Mouse (Mus musculus) CH12.LX (cell line): Measurements from ENCODE around the gene Rccd1. TPM values are rescaled to one million over a fixed set of nuclear protein-coding genes. Genes with fewer than 3 reads are reported as not detected.

Source experiments
- DNase-seq: peaks from one replicate; pipeline ENCODE4 v3.0.0-alpha.2; 2013; ENCODE audit errors: extremely low read depth
- H3K27ac ChIP-seq: 2 replicates; pipeline ENCODE4 v1.5.1; 2012; ENCODE audit warnings: low read depth, mild to moderate bottlenecking, control low read depth, moderate library complexity; ENCODE audit not compliant: insufficient read depth
- H3K27me3 ChIP-seq: replicated peaks from 2 replicates; pipeline ENCODE3; 2012; ENCODE audit warnings: inconsistent platforms
- H3K36me3 ChIP-seq, 2 experiments: replicated peaks in 1 of 2; 2 replicates each; pipeline versions ENCODE3 to v1.6.1; 2012; ENCODE audit warnings: inconsistent platforms in 1 of 2, low read length in 1 of 2, mild to moderate bottlenecking in 1 of 2, mixed read lengths in 1 of 2, moderate library complexity in 1 of 2; ENCODE audit not compliant: control insufficient read depth in 1 of 2, insufficient read depth in 1 of 2
- H3K4me1 ChIP-seq, 2 experiments: 2 replicates each; pipeline ENCODE4 v1.6.1; 2012; ENCODE audit warnings: inconsistent platforms in 1 of 2, moderate library complexity in 1 of 2; ENCODE audit not compliant: insufficient read depth in 2 of 2, control insufficient read depth in 1 of 2
- H3K4me2 ChIP-seq: 2 replicates; pipeline ENCODE4 v1.6.1; 2012; ENCODE audit warnings: low read depth, mild to moderate bottlenecking, control low read depth; ENCODE audit not compliant: poor library complexity, insufficient read depth, severe bottlenecking
- H3K4me3 ChIP-seq, 3 experiments: fragments of 150-350 bp in 1 of 3; sonication (generic) in 1 of 3; replicated peaks in 1 of 3; 2 replicates each; pipeline versions ENCODE3 to v1.5.1; 2011 to 2012; ENCODE audit warnings: low read depth in 2 of 3, low read length in 2 of 3, mild to moderate bottlenecking in 2 of 3, moderate library complexity in 2 of 3, control low read depth in 1 of 3, improper control_type of control experiment in 1 of 3, inconsistent platforms in 1 of 3, mixed read lengths in 1 of 3; ENCODE audit not compliant: poor library complexity in 1 of 3
- H3K79me2 ChIP-seq: replicated peaks from 2 replicates; pipeline ENCODE4 v1.6.1; 2012; ENCODE audit warnings: mild to moderate bottlenecking, moderate library complexity; ENCODE audit not compliant: control insufficient read depth, poor library complexity, insufficient read depth, severe bottlenecking; ENCODE audit errors: extremely low read depth
- H3K9ac ChIP-seq: 2 replicates; pipeline ENCODE4 v1.6.1; 2012; ENCODE audit warnings: low read depth, mild to moderate bottlenecking, control low read depth, moderate library complexity; ENCODE audit not compliant: insufficient read depth
- H3K9me3 ChIP-seq: replicated peaks from 2 replicates; pipeline ENCODE3; 2012; ENCODE audit warnings: low read length, inconsistent platforms, mixed read lengths
- BHLHE40 ChIP-seq: IDR thresholded peaks from 2 replicates; pipeline ENCODE4 v1.6.1; 2011; ENCODE audit warnings: mild to moderate bottlenecking, low read depth, low read length, improper control_type of control experiment
- ELF1 ChIP-seq: IDR thresholded peaks from 2 replicates; pipeline ENCODE4 v1.6.1; 2014; ENCODE audit warnings: low read depth, mild to moderate bottlenecking, inconsistent platforms, low read length, improper control_type of control experiment
- EP300 ChIP-seq: IDR thresholded peaks from 2 replicates; pipeline ENCODE4 v1.6.1; 2011; ENCODE audit warnings: low read length, improper control_type of control experiment
- ETS1 ChIP-seq: conservative IDR thresholded peaks from 2 replicates; pipeline ENCODE4 v1.6.1; 2012; ENCODE audit warnings: low read depth, mild to moderate bottlenecking, inconsistent platforms, low read length, improper control_type of control experiment, moderate library complexity
- HCFC1 ChIP-seq: IDR thresholded peaks from 2 replicates; pipeline ENCODE4 v1.6.1; 2012; ENCODE audit warnings: low read depth, mild to moderate bottlenecking, inconsistent platforms, low read length, improper control_type of control experiment
- MAX ChIP-seq: IDR thresholded peaks from 2 replicates; pipeline ENCODE4 v1.6.1; 2011; ENCODE audit warnings: low read length, improper control_type of control experiment
- MEF2A ChIP-seq: IDR thresholded peaks from 2 replicates; pipeline ENCODE4 v1.6.1; 2014; ENCODE audit warnings: low read depth, mild to moderate bottlenecking, inconsistent platforms, low read length, improper control_type of control experiment, borderline replicate concordance
- MYC ChIP-seq: IDR thresholded peaks from 2 replicates; pipeline ENCODE4 v1.6.1; 2011; ENCODE audit warnings: low read depth, mild to moderate bottlenecking, improper control_type of control experiment, low read length
- NELFE ChIP-seq: IDR thresholded peaks from 2 replicates; pipeline ENCODE4 v1.6.1; 2011; ENCODE audit warnings: low read depth, low read length, improper control_type of control experiment
- PAX5 ChIP-seq: IDR thresholded peaks from 2 replicates; pipeline ENCODE4 v1.6.1; 2012; ENCODE audit warnings: low read length, inconsistent platforms, mixed read lengths
- POLR2A ChIP-seq: IDR thresholded peaks from 2 replicates; pipeline ENCODE4 v1.6.1; 2011; ENCODE audit warnings: low read depth, mild to moderate bottlenecking, improper control_type of control experiment, low read length
- SIN3A ChIP-seq: IDR thresholded peaks from 2 replicates; pipeline ENCODE4 v1.6.1; 2012; ENCODE audit warnings: low read length, improper control_type of control experiment, inconsistent platforms
- TBP ChIP-seq: conservative IDR thresholded peaks from 2 replicates; pipeline ENCODE4 v1.6.1; 2011; ENCODE audit warnings: low read depth, low read length, improper control_type of control experiment
- TCF12 ChIP-seq: IDR thresholded peaks from 2 replicates; pipeline ENCODE4 v1.6.1; 2014; ENCODE audit warnings: low read depth, mild to moderate bottlenecking, inconsistent platforms, low read length, improper control_type of control experiment
- UBTF ChIP-seq: IDR thresholded peaks from 2 replicates; pipeline ENCODE4 v1.6.1; 2012; ENCODE audit warnings: low read depth, mild to moderate bottlenecking, inconsistent platforms, low read length, improper control_type of control experiment, moderate library complexity
- USF1 ChIP-seq: IDR thresholded peaks from 2 replicates; pipeline ENCODE4 v1.6.1; 2014; ENCODE audit warnings: low read depth, mild to moderate bottlenecking, inconsistent platforms, low read length, improper control_type of control experiment
- USF2 ChIP-seq: conservative IDR thresholded peaks from 2 replicates; pipeline ENCODE4 v1.6.1; 2011; ENCODE audit warnings: low read depth, low read length, improper control_type of control experiment
- ZC3H11A ChIP-seq: IDR thresholded peaks from 2 replicates; pipeline ENCODE4 v1.6.1; 2012; ENCODE audit warnings: low read depth, mild to moderate bottlenecking, inconsistent platforms, low read length, improper control_type of control experiment
- ZNF384 ChIP-seq: IDR thresholded peaks from 2 replicates; pipeline ENCODE4 v1.6.1; 2012; ENCODE audit warnings: low read depth, low read length, improper control_type of control experiment, inconsistent platforms
- dilution Hi-C: fragments of 300-500 bp; cut with MboI; formaldehyde crosslinking; loops from 2 replicates; pipeline ENCODE4 v1.14.3; 2020; ENCODE audit warnings: low sequenced_read_pairs; ENCODE audit not compliant: extremely low pct_unique_long_range_greater_than_20kb, extremely low pct_ligation_motif_present
- in situ Hi-C: fragments of 300-500 bp; cut with MboI; formaldehyde crosslinking; loops from 3 replicates; pipeline ENCODE4 v1.14.3; 2019; ENCODE audit warnings: low sequenced_read_pairs, low pct_ligation_motif_present, low pct_unique_long_range_greater_than_20kb, mixed read lengths
- polyA plus RNA-seq: library from polyadenylated mRNA; unstranded; fragments of >175 nt; gene quantifications from 2 replicates; pipeline ENCODE4 v1.2.1, GENCODE M21; 2012; ENCODE audit warnings: low read depth; ENCODE audit not compliant: insufficient read length
- total RNA-seq, 2 experiments: library from RNA; depleted of rRNA; stranded (reverse); fragments of 300-350 nt in 1 of 2; fragments of >200 nt in 1 of 2; gene quantifications; 2 replicates each; pipeline ENCODE4 v1.2.3; 2012 to 2014

Gene Rccd1
- total and polyA plus RNA-seq, 3 experiments, result 17.4 to 18.5 (median 18.3) TPM

DNA sequence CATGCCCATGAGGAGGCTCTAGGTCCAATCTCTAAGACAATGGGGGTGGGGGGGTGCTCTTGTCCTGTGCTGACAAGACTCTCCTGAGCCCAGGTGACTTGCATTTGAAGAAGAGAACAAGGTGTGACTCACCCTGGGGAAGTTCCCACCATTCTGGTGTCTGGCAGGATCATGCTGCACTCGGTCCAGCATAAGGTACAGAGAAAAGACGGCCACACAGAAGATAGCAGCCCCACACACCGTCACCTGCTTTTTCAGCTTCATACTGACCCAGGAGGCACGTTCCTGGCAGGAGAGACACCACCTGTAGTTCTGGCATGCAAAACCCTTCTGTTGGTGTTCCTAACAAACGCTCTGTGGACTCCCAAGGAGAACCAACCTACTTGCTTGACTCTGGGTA lies 45.2 kb upstream of the Rccd1 start:
- in situ Hi-C loops, result no loop called here
- peak overlapping the region; percentile 95 for H3K9ac ChIP-seq
- DNase-seq, result no peak
- H3K4me2 ChIP-seq, result peak overlapping the region; percentile 80
- TF ChIP-seq POLR2A (peak; percentile 1; the same call in 1 of the 2 replicates), PAX5 (no peak), SIN3A (peak; percentile 7; the same call in 1 of the 2 replicates)
- TF ChIP-seq, all 38 proteins: peak for 2
- H3K27me3 ChIP-seq, result no peaks in the 10 kb centered on the region
- H3K79me2 ChIP-seq, result peaks cover 6% of the 10 kb centered on the region
- dilution Hi-C loops, result no loop called here
- H3K27ac ChIP-seq, result peak overlapping the region; percentile 74
- no peaks in the 10 kb centered on the region for H3K9me3 ChIP-seq
- peak overlapping the region; percentile 81 to 93 (median 88) for H3K4me3 ChIP-seq
- H3K36me3 ChIP-seq, result peaks cover 33 to 35% of the 10 kb centered on the region in 2 experiments
- H3K4me1 ChIP-seq, result peaks cover 12 to 56% of the 10 kb centered on the region in 2 experiments

DNA sequence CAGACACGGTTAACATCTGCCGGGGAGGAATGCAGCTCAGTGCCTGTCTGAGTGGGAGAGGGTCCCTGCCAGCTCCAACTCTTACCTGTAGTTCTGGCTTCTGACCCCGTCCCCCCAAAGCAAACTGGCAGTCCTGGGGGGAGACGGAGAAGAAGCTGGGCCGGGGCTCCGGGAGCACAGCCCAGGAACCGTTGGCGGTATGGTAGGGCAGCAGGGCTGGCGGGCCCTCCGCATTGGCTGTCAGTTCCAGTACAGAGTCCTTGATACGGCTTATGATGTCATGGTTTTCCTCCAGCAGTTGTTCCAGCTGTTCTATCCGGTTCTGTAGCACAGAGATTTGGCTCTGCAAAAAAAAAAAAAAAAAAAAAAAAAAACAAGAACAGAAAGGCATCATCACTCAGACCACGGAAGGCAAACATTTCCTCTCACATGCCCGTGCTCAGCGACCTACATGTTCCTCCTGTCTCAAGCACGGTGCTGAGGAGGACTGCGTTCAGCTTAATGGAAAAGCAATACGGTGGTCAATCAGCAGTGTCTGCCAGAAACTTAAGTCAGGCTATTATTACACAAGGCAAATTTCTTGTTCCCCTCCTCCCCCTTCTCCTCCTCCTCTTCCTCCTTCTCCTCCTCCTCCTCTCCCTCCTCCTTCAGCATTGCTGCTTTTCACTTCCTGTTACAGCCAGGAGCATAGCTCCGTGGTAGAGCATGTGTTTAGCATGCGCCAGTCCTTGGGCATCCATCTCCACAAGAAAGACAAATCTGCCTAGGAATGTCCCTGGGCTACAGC lies 44.6 kb upstream of the Rccd1 start:
- no peaks in the 10 kb centered on the region for H3K27me3 ChIP-seq
- H3K9me3 ChIP-seq, result no peaks in the 10 kb centered on the region
- TF ChIP-seq USF1, result no peak
- TF ChIP-seq TBP, result peak; percentile 37; the same call in 1 of the 2 replicates
- peak; percentile 73 for TF ChIP-seq BHLHE40
- peak; percentile 80 for TF ChIP-seq MAX
- TF ChIP-seq HCFC1, result no peak
- no peak for TF ChIP-seq USF2
- 0 out of 2 replicates have a peak, but pooled peaks have one; percentile 65 for TF ChIP-seq UBTF
- peak; percentile 7; the same call in 1 of the 2 replicates for TF ChIP-seq TCF12
- TF ChIP-seq ZC3H11A, result no peak
- peak; percentile 93 for TF ChIP-seq MYC
- TF ChIP-seq ZNF384, result peak; percentile 97
- TF ChIP-seq NELFE, result 0 out of 2 replicates have a peak, but pooled peaks have one; percentile 31
- peak; percentile 28 for TF ChIP-seq ETS1
- peak; percentile 57 for TF ChIP-seq POLR2A
- TF ChIP-seq ELF1, result peak; percentile 61
- peak; percentile 62 for TF ChIP-seq EP300
- TF ChIP-seq MEF2A, result peak; percentile 12; the same call in 1 of the 2 replicates
- H3K4me1 ChIP-seq, result peaks cover 10 to 50% of the 10 kb centered on the region in 2 experiments
- dilution Hi-C loops, result no loop called here
- peak; percentile 72 for DNase-seq
- H3K27ac ChIP-seq, result peak overlapping the region; percentile 74
- peak overlapping the region; percentile 80 for H3K4me2 ChIP-seq
- in situ Hi-C loops, result no loop called here
- H3K9ac ChIP-seq, result peak overlapping the region; percentile 95
- H3K36me3 ChIP-seq, result peaks cover 37 to 42% of the 10 kb centered on the region in 2 experiments
- peaks cover 6% of the 10 kb centered on the region for H3K79me2 ChIP-seq
- H3K4me3 ChIP-seq, result peak overlapping the region; percentile 81 to 93 (median 88)
